Mouse (Mus musculus) heart, adult 9 months (tissue): ENCODE results near the gene Slc25a5.

Experiments
- DNase-seq, 2 experiments: peaks; one replicate each; pipeline ENCODE4 v3.0.0; 2022; ENCODE audit warnings: low spot score in 2 of 2

Gene Slc25a5

GRCm38 (mm10) chrX:36833397-36834084 is 38.1 kb downstream of the Slc25a5 start:
- DNase-seq: peak in 1 of 2 experiments; percentile 39

GRCm38 (mm10) chrX:36837069-36837676 is 41.7 kb downstream of the Slc25a5 start:
- DNase-seq: no peak

GRCm38 (mm10) chrX:36839391-36839790 is 43.9 kb downstream of the Slc25a5 start:
- DNase-seq: peak; percentile 32 to 51

GRCm38 (mm10) chrX:36841698-36842097 is 46.2 kb downstream of the Slc25a5 start:
- no peak for DNase-seq

- DNase-seq: no peak
Observed at GRCm38 (mm10) chrX:36843346-36843990, 48.0 kb downstream of the Slc25a5 start.

GRCm38 (mm10) chrX:36847152-36847551 is 51.7 kb downstream of the Slc25a5 start:
- DNase-seq: no peak
